Mouse (Mus musculus): ENCODE measurements around the gene Zzef1. TPM values are rescaled to one million over a fixed set of nuclear protein-coding genes. Genes with fewer than 3 reads are reported as not detected.

The Zzef1 gene
- polyA plus RNA-seq, 1 experiment: 18.3 TPM

DNA sequence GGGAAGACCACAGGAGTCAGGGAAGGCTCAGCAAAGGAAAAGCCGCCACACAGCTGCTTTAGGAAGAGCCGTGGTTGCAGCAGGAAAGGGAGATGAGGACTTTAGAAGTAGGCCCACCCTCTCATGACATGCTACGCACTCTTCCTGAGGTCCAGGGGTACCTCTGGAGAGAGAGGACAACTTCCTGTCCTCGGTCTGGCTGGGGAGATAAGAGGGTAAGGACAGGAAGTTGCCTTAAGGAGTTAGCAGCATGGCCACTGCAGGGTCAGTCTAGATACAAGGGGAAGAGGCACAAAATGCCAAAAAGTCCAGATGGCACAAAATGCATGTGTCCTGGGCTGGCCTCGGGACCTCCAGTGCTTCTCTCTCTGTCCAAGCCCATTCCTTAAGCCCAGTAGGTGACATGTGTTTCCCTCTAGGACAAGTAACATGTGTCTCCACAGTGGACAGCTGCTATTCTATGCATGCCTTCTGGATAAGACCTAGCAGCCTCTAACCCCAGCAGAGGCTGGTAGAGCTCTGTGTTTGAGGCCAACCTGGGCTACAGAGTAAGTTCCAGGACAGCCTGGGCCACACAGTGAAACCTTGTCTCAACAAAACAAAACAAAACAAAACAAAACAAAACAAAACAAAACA is 159.4 kb downstream of the Zzef1 start:
- DNase-seq (ENCODE audit: low spot score): no peak

DNA sequence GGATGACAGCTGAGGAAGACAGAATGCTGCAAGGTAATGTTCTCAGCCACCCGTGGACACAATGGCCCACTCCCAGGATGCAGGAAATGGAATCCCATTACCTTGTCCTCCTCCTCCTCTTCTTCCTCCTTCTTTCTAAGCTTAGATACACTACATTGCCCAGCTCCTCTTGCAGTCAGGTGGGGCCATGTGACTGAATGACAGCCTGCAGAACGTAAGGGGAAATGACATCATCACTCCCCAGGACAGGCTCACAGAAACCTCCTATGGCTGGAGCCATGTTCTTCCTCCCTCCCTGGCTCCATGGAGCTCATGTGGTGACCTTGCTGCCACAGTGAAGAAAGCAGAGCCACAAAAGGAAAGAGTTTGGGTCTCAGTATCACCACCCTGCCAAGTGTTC is 161.3 kb downstream of the Zzef1 start:
- no peak for DNase-seq (ENCODE audit: low spot score)

DNA sequence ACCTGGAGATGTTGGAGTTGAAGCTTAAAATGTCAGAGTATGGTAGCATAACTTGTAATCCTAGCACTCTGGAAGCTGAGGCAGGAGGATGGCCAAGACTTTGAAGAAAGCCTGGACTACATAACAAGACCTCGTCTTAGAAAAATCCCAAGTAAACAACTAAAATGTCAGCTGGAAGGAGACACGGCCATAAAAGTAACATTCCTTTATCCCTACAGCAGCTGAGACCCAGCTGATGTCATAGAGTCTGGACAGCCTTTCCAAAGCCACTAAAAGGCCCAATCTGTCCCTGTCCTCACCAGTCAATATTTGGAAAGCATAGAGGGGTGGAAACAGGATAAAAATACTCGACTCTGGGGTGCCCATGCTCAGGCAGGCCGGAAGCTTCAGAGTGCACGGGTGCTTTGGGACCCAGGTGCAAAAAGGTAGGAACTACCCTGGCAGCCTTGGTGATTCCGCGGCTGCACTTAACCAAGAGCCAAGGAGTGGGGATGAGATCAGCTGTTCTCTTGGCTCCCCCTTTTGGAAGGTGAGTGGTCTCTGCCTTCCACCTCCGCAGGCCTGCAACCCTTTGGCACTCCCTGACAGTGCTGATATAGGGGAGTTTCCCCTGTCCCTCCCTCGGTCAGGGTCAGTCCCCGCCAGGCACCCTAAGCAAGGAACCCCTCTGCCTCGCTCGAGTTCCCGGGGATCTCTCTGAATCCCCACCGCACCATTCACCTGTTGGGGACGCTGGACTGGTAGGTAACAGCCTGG is 164.1 kb downstream of the Zzef1 start:
- no peak for DNase-seq (ENCODE audit: low spot score)

DNA sequence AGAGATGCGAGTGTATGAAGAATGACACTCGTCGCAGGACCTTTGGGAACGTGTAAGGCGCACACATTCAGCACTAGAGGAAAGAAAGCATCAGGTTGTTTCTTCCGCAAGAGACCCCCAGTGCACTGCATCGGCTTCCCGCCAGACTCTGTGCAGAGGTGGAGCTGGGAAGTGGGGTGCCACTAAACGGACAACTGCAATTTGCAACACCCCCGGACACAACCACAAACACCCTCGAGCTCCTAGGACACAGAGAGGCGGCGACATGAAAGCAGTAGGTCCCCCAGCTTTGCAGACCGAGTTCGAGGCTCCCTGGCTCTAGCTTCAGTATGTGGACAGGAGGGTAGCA is 164.7 kb downstream of the Zzef1 start:
- DNase-seq (ENCODE audit: low spot score): no peak

DNA sequence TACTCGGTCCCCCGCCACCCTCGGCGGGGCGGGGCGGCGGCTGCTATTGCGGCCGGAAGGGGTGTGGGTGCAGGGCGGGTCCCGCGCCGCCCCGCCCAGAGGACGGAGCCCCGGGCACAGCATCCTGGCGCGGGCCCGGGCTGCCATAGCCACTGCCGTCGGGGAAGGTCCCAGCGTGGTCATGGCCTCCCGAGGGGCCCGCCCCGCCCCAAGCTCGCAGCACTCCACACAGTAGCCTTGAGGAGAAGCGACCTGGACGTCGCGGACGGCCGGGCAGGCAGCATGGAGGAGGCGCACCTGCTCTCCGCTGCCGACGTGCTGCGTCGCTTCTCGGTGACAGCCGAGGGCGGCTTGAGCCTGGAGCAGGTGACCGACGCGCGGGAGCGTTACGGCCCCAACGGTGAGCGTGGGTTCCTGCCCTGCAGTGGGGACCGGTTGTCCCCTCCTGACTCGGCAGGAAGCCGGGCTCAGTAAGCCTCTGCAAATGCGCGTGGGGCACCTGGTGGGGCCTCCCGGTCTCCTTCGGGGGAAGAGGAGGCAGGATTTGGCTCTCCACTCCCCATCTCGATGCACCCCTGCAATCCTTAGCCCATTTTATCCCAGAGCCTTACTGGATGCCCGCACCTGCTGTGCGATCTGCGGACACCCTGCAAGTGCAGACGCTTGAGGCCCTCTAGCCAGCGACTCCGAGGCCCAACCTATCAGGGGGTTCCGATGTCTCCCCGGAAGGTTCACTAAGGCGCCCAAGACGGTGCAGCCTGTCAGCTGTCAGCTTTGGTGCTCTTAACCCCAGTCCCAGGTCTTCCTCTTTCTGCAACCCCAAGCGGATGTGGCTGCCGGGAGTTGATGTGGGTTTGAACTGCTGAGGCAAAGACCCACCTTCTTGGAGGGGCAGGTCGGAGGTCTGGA is 165.3 kb downstream of the Zzef1 start, which contains the start of gene Atp2a3:
Gene Atp2a3 (plus strand): TSS at position 98 of the 909 bp plus-strand sequence.
- DNase-seq (ENCODE audit: low spot score): no peak

DNA sequence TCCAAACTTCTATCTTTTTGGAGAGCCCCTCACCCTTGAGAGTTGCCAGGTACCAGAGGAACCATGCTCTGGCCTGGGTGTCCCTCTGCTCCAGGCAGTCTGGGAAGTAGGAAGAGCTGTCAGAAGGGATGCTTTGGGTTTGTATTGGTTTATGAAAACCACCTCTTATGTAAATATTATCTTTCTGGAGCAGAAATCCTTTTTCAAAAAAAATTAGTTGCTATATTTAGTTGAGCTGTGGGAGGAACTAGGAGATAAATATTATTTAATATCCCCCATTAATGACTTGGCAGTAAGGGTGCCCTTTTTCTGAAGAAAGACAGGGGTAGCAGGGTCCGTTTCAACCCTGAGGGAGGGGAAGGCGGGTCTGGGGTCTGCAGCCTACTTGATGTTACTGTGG is 166.4 kb downstream of the Zzef1 start:
- DNase-seq (ENCODE audit: low spot score): no peak

DNA sequence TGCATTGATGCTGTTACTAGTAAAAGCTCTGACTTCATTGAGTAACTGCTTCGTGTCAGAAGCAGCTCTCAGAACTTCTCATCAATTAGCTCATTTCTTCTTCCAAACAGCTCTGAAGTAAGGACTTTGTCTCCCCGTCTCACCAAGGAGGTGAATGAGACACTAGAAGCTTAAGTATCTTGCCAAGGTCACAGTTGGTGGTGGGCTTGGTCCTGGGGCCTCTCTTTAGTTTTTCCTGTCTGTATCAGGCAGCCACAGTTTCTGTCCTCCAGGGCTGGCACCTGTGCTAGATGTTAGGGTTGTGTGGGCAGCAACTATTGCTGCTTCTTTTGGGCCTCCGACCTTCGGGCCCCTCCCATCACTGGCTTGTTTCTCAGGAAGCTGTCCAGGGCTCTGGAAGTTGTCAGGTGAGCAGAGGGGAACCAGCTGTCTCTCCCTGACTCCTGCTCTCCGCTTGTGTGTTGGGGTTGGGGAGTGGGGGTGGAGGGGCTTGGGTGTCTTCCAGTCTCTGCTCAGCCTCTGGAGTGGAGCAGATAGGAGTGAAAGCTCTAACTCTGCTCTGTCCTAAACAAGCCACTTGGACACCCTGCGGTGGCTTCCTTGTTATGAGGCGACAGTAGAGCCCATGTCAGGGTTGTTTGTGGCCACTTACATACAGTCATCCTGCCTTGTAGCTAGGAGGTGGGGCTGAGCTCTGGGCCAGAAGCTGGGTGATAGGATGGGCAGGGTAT is 167.2 kb downstream of the Zzef1 start:
- no peak for DNase-seq (ENCODE audit: low spot score)

DNA sequence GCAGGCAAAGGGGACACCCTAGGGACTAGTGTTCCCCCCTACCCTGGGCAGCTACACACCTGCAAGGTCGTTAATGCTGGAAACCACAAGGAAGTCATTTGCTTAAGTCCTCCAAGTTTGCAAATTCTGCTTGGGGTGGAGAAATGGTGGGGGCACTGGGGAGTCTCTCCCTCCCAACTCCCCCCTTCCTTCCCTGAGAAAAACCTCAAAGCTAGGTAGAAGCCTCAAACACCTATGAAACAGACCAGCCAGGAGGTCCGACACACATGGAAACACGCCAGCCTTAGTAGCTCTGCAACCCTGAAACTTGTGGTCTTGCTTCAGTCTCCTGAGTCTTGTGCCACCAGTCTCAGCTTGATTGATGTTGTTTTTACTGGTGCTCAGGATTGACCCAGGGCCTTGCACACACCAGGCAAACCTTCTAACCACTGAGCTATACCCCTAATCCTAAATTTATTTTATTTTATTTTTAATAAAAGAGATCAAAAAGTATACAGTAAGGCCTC is 167.8 kb downstream of the Zzef1 start:
- DNase-seq (ENCODE audit: low spot score): no peak

DNA sequence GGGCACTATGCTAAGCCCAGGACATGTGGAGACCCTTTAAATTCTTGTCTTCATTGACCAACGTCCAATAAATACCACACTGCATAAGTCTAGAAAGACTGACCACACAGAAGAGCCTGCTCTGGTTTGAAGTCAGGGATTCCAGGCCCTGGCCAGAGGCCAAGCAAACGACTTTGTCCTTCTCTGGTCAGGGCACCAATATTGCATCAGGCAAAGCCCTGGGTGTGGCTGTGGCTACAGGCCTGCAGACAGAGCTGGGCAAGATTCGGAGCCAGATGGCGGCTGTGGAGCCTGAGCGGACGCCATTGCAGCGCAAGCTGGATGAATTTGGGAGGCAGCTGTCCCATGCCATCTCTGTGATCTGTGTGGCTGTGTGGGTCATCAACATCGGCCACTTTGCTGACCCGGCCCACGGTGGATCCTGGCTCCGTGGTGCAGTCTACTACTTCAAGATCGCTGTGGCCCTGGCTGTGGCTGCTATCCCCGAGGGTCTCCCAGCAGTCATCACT is 179.0 kb downstream of the Zzef1 start:
- no peak for DNase-seq (ENCODE audit: low spot score)

Other genes starting within 250 kb of the Zzef1 start
- gene Spns3, start 245.7 kb upstream of the Zzef1 start, polyA plus RNA-seq (2012; rRNA removed): 0.45 and 0.46 TPM in 2 replicates
- 32.1 and 32.9 TPM in 2 replicates for gene Ube2g1, start 188.9 kb upstream of the Zzef1 start, polyA plus RNA-seq (2012; rRNA removed)
- gene Ankfy1, start 106.2 kb upstream of the Zzef1 start, polyA plus RNA-seq (2012; rRNA removed): 33.8 and 35.2 TPM in 2 replicates
- gene Cyb5d2, start 84 bp upstream of the Zzef1 start, polyA plus RNA-seq (2012; rRNA removed): 7.6 and 9.6 TPM in 2 replicates
- 24.7 and 35.1 TPM in 2 replicates for gene Atp2a3, start 164.9 kb downstream of the Zzef1 start, polyA plus RNA-seq (2012; rRNA removed)
- gene P2rx1, start 202.9 kb downstream of the Zzef1 start, polyA plus RNA-seq (2012; rRNA removed): 542 and 648 TPM in 2 replicates
- 69.6 and 83.9 TPM in 2 replicates for gene Camkk1, start 222.8 kb downstream of the Zzef1 start, polyA plus RNA-seq (2012; rRNA removed)

Measured in urinary bladder, adult 2 months (tissue).